Mouse (Mus musculus) neural tube, embryonic 11.5 days (tissue): Measurements from ENCODE around the gene Mobp. TPM values are rescaled to one million over a fixed set of nuclear protein-coding genes. Genes with fewer than 3 reads are reported as not detected.
A peak's percentile ranks its signal among the peaks of the same experiment; 100 is the strongest.
"Not testable (repeated sequence)": the region's sequence is repeated elsewhere in the genome, so short reads cannot be mapped to it uniquely, and the experiment has no call there.

ENCODE experiments used
- ATAC-seq: fragments of 200-750 bp; cut with Nextera tagmentation; 2 replicates; pipeline ENCODE4 v1.8.0; 2017; ENCODE audit warnings: moderate number of reproducible peaks, mild to moderate bottlenecking, moderate TSS enrichment, moderate library complexity; ENCODE audit not compliant: insufficient read depth, low FRiP score, low TSS enrichment
- DNase-seq: peaks from one replicate; pipeline ENCODE4 v3.0.0-alpha.2; 2015; ENCODE audit warnings: low spot score
- H3K27ac ChIP-seq: fragments of 300-500 bp; sonication (generic); 2 replicates; pipeline ENCODE4 v1.5.1; 2014; ENCODE audit warnings: low read depth, mild to moderate bottlenecking, low read length
- H3K27me3 ChIP-seq: fragments of 300-500 bp; sonication (generic); 2 replicates; pipeline ENCODE4 v1.6.1; 2014; ENCODE audit warnings: mild to moderate bottlenecking, low read length, mixed read lengths; ENCODE audit not compliant: control insufficient read depth, insufficient read depth
- H3K36me3 ChIP-seq: fragments of 300-500 bp; sonication (generic); 2 replicates; pipeline ENCODE4 v1.6.1; 2014; ENCODE audit warnings: mild to moderate bottlenecking, low read length, moderate library complexity, mixed read lengths; ENCODE audit not compliant: control insufficient read depth, insufficient read depth
- H3K4me1 ChIP-seq: fragments of 300-500 bp; sonication (generic); 2 replicates; pipeline ENCODE4 v1.6.1; 2014; ENCODE audit warnings: low read length, mixed read lengths; ENCODE audit not compliant: control insufficient read depth, insufficient read depth
- H3K4me2 ChIP-seq: fragments of 300-500 bp; sonication (generic); 2 replicates; pipeline ENCODE4 v1.6.1; 2014; ENCODE audit warnings: low read depth, mild to moderate bottlenecking, moderate library complexity
- H3K4me3 ChIP-seq: fragments of 300-500 bp; sonication (generic); 2 replicates; pipeline ENCODE4 v1.5.1; 2014; ENCODE audit warnings: low read depth, low read length
- H3K9ac ChIP-seq: fragments of 300-500 bp; sonication (generic); 2 replicates; pipeline ENCODE4 v1.6.1; 2014; ENCODE audit warnings: mild to moderate bottlenecking, low read length
- H3K9me3 ChIP-seq: fragments of 300-500 bp; sonication (generic); 2 replicates; pipeline ENCODE4 v1.6.1; 2016; ENCODE audit warnings: low read length; ENCODE audit not compliant: control insufficient read depth
- WGBS: fragments of 180-500 bp; shearing (Covaris S2); extraction: QIAGEN DNeasy Blood & Tissue Kit; methylation state at CpG from one replicate; pipeline ENCODE4 v1.1.7; 2014; 5-methylcytosine and 5-hydroxymethylcytosine counted together
- polyA plus RNA-seq: library from polyadenylated mRNA; unstranded; fragments of >200 nt; fragmentation: Nextera tagmentation; extraction: Ambion mirVana; gene quantifications from 2 replicates; pipeline ENCODE4 v1.2.1, GENCODE M21; 2014

Gene Mobp
- polyA plus RNA-seq = not detected in 2 replicates

GRCm38 (mm10) chr9:120149222-120149828, at the start of gene Mobp:
Gene Mobp (plus strand): TSS chr9:120149707.
- no peak within 1 kb of the TSS for H3K9ac ChIP-seq
- no peaks in the 10 kb centered on the region for H3K36me3 ChIP-seq
- DNase-seq (no peak), ATAC-seq (no peak)
- H3K4me3 ChIP-seq = no peak within 1 kb of the TSS
- no peaks in the 10 kb centered on the region for H3K9me3 ChIP-seq
- WGBS = 45% methylated on average over 11 of the region's 11 CpGs
- H3K27ac ChIP-seq = no peak within 1 kb of the TSS
- H3K27me3 ChIP-seq = no peaks in the 10 kb centered on the region
- no peak within 1 kb of the TSS for H3K4me2 ChIP-seq
- no peaks in the 10 kb centered on the region for H3K4me1 ChIP-seq

- Histone ChIP-seq H3K4me3 (no peak overlapping the region), H3K4me2 (no peak overlapping the region), H3K27me3 (no peaks in the 10 kb centered on the region), H3K9ac (no peak overlapping the region), H3K4me1 (no peaks in the 10 kb centered on the region), H3K36me3 (no peaks in the 10 kb centered on the region), H3K27ac (no peak overlapping the region), H3K9me3 (no peaks in the 10 kb centered on the region)
- DNase-seq (no peak), ATAC-seq (no peak)
- WGBS = 90% methylated on average over 2 of the region's 2 CpGs
These were observed 48.3 kb upstream of the Mobp start for GRCm38 (mm10) chr9:120101165-120101564.

- not testable (repeated sequence) for H3K4me3 ChIP-seq, H3K4me2 ChIP-seq, DNase-seq, H3K4me1 ChIP-seq, H3K9ac ChIP-seq, H3K36me3 ChIP-seq, H3K27ac ChIP-seq, ATAC-seq, H3K9me3 ChIP-seq, H3K27me3 ChIP-seq
- WGBS = 96% methylated on average over 12 of the region's 12 CpGs
These were observed 40.6 kb upstream of the Mobp start for GRCm38 (mm10) chr9:120108953-120109352.

GRCm38 (mm10) chr9:120110211-120111018, 39.1 kb upstream of the Mobp start, which contains the start of gene Slc25a38:
Gene Slc25a38 (plus strand): TSS chr9:120110374.
- peak within 1 kb of the TSS; percentile 87 for H3K27ac ChIP-seq
- peak; percentile 98 for ATAC-seq
- peak within 1 kb of the TSS; percentile 77 for H3K4me3 ChIP-seq
- no peaks in the 10 kb centered on the region for H3K36me3 ChIP-seq
- H3K9me3 ChIP-seq = no peaks in the 10 kb centered on the region
- WGBS = 2% methylated on average over 59 of the region's 62 CpGs
- peak within 1 kb of the TSS; percentile 79 for H3K9ac ChIP-seq
- H3K4me2 ChIP-seq = peak within 1 kb of the TSS; percentile 64
- peak; percentile 92 for DNase-seq
- 0 out of 2 replicates have a peak, but pooled peaks cover 2% of the 10 kb centered on the region for H3K4me1 ChIP-seq
- H3K27me3 ChIP-seq = no peaks in the 10 kb centered on the region

GRCm38 (mm10) chr9:120111156-120111945, 38.2 kb upstream of the Mobp start:
- 78% methylated on average over 15 of the region's 15 CpGs for WGBS
- no peak overlapping the region for H3K27ac ChIP-seq
- H3K4me3 ChIP-seq = peak overlapping the region; percentile 77
- H3K27me3 ChIP-seq = no peaks in the 10 kb centered on the region
- H3K4me1 ChIP-seq = 0 out of 2 replicates have a peak, but pooled peaks cover 2% of the 10 kb centered on the region
- DNase-seq (no peak), ATAC-seq (no peak)
- H3K9me3 ChIP-seq = no peaks in the 10 kb centered on the region
- H3K36me3 ChIP-seq = no peaks in the 10 kb centered on the region
- peak overlapping the region; percentile 79; the same call in 1 of the 2 replicates for H3K9ac ChIP-seq
- peak overlapping the region; percentile 64 for H3K4me2 ChIP-seq

- no peak for ATAC-seq
- 95% methylated on average over 6 of the region's 6 CpGs for WGBS
- DNase-seq = no peak
- H3K4me3 ChIP-seq = no peak overlapping the region
- H3K27me3 ChIP-seq = no peaks in the 10 kb centered on the region
- H3K27ac ChIP-seq = no peak overlapping the region
- no peaks in the 10 kb centered on the region for H3K9me3 ChIP-seq
- peaks cover under 1% of the 10 kb centered on the region; the same call in 1 of the 2 replicates for H3K36me3 ChIP-seq
- H3K4me2 ChIP-seq = no peak overlapping the region
- no peak overlapping the region for H3K9ac ChIP-seq
- 0 out of 2 replicates have a peak, but pooled peaks cover 2% of the 10 kb centered on the region for H3K4me1 ChIP-seq
These were observed 37.0 kb upstream of the Mobp start for GRCm38 (mm10) chr9:120112472-120112871.

DNA sequence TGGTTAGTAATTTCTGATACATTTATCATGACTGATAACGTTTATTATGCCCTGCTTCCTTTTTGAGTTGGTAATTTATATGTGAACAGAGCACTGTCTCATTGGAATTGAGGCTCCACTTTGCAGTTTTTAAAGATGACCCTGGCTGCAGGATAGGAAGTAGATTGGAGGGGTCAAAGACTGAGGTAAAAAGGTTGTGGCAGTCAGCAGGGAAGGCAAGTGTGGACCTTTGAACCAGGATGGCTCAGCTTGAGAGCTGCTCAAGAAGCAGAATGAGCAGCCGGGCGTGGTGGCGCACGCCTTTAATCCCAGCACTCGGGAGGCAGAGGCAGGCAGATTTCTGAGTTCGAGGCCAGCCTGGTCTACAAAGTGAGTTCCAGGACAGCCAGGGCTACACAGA, 36.1 kb upstream of the Mobp start:
- H3K27ac ChIP-seq = no peak overlapping the region
- H3K36me3 ChIP-seq = peaks cover 6% of the 10 kb centered on the region
- no peaks in the 10 kb centered on the region for H3K9me3 ChIP-seq
- H3K27me3 ChIP-seq = no peaks in the 10 kb centered on the region
- DNase-seq = no peak
- WGBS = 94% methylated on average over 7 of the region's 7 CpGs
- H3K4me3 ChIP-seq = no peak overlapping the region
- ATAC-seq = no peak
- H3K4me1 ChIP-seq = 0 out of 2 replicates have a peak, but pooled peaks cover 2% of the 10 kb centered on the region
- H3K4me2 ChIP-seq = no peak overlapping the region
- H3K9ac ChIP-seq = no peak overlapping the region

GRCm38 (mm10) chr9:120114051-120114788, 35.3 kb upstream of the Mobp start:
- no peak overlapping the region for H3K4me3 ChIP-seq
- DNase-seq = no peak
- H3K27me3 ChIP-seq = no peaks in the 10 kb centered on the region
- H3K4me2 ChIP-seq = no peak overlapping the region
- no peaks in the 10 kb centered on the region for H3K9me3 ChIP-seq
- H3K36me3 ChIP-seq = peaks cover 6% of the 10 kb centered on the region
- H3K27ac ChIP-seq = no peak overlapping the region
- no peak overlapping the region for H3K9ac ChIP-seq
- 94% methylated on average over 17 of the region's 17 CpGs for WGBS
- no peak for ATAC-seq
- 0 out of 2 replicates have a peak, but pooled peaks cover 2% of the 10 kb centered on the region for H3K4me1 ChIP-seq
